Mouse (Mus musculus) kidney, adult 11 months (tissue): ENCODE results near the gene Hist2h4.
"Not testable (repeated sequence)": the region's sequence is repeated elsewhere in the genome, so short reads cannot be mapped to it uniquely, and the experiment has no call there.

ENCODE experiments used
- DNase-seq: peaks from one replicate; pipeline ENCODE4 v3.0.0; 2022

Gene Hist2h4

DNA sequence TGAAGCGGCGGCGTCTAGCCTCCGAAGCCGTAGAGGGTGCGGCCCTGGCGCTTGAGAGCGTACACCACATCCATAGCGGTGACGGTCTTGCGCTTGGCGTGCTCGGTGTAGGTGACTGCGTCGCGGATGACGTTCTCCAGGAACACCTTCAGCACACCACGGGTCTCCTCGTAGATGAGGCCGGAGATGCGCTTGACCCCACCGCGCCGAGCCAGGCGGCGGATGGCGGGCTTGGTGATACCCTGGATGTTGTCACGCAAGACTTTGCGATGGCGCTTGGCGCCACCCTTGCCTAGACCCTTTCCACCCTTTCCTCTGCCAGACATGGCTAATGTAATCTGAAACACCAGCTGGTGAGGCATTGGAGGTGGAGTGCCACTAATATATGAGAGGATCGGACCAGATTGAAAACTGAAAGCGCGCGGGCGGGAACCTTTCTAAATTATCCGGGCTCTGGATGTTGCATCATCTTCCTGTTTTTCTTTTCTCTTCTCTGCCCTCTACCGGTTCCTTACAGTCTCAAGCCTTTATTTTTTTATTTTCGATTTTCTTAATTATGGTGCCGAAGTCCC, at the start of gene Hist2h4:
TSS of gene Hist2h4 (minus strand) at position 333 of the 572 bp plus-strand sequence.
- peak; percentile 97 for DNase-seq

GRCm38 (mm10) chr3:96312341-96313098, 49.4 kb upstream of the Hist2h4 start:
- DNase-seq, result no peak

DNA sequence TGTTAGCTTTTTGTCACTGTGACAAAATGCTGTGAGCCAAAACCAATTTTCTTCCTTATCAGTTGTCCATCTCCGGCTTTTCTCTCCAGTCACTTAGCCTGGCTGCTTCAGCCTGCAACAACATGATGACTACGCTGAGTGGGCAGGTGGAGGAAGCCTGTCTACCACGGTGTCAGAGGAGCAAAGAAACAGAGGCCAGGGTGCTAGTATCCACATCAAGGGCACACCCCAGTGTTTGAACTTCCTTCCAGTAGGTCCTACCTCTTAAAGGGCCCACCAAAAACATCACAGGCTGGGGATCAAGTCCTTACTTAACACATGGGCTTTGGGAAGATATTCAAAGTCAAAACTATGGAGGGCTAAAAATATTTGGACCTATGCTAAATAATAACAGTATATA, 46.3 kb upstream of the Hist2h4 start:
- no peak for DNase-seq

- no peak for DNase-seq
These were observed 43.4 kb upstream of the Hist2h4 start for GRCm38 (mm10) chr3:96306506-96306905.

GRCm38 (mm10) chr3:96302076-96302475, 39.0 kb upstream of the Hist2h4 start:
- DNase-seq, result no peak

GRCm38 (mm10) chr3:96300706-96301529, 37.8 kb upstream of the Hist2h4 start:
- DNase-seq, result no peak

GRCm38 (mm10) chr3:96299562-96299961, 36.5 kb upstream of the Hist2h4 start:
- DNase-seq, result no peak

DNA sequence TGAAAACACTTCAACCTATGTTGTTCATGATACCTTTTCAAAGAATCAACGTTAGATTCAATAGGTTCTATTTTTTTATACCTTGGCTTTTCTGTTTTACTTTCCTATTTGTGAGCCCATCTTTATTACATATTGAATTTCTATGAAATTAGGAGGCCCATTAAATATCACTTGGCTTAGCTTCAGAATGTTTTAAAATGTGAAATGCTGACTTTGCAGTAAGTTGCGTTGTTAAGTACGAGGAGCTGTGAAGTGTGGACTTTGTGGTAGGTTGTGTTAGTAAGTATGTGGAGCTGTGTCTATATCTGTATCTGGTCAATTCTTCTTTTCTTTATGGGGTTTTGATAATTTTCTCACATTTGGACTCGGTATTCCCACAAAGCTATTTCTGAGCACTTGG, 35.2 kb upstream of the Hist2h4 start:
- no peak for DNase-seq

DNA sequence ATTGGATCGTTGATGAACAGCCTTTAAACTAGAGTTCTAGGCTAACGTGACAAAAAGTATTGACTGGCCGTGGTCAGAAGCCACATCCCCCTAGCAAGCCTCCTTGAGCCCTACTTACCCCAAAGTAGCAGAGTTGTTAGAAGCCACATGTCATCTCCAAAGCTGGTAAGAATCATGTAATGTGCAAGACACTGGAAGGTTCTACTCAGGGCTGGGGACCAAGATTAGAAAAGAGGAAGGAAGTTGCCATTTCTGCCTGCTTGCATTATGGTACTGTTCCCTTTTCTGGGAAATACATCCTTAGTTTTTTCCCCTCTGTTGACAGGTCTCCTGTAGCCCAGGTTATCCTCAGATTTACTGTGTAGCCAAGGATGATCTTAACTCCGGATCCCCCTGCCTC, 30.7 kb upstream of the Hist2h4 start, which contains the start of gene Fcgr1:
TSS of gene Fcgr1 (minus strand) at position 183 of the 400 bp plus-strand sequence.
- DNase-seq, result no peak

- DNase-seq, result no peak
These were observed 30.3 kb upstream of the Hist2h4 start for GRCm38 (mm10) chr3:96293368-96293767.

DNA sequence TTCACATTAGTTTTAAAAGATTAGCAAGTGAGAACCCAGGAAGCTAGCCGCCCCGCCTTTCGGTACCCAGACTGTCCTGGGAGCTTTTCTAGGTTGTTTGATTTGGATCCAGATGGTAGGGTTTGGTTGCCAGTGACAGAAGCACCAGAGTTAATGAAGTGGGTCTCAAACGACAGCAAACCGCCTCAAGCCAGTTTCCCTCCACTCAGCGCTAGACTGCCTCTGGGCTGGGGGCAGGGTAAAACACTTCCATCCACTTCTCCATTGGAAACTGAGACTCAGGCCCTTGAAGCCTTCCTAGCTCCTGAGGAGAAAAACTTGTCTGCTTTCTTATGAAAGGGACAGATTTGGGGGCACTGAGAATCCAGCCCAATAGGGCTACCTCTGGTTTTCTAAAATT, 29.5 kb upstream of the Hist2h4 start:
- no peak for DNase-seq

DNA sequence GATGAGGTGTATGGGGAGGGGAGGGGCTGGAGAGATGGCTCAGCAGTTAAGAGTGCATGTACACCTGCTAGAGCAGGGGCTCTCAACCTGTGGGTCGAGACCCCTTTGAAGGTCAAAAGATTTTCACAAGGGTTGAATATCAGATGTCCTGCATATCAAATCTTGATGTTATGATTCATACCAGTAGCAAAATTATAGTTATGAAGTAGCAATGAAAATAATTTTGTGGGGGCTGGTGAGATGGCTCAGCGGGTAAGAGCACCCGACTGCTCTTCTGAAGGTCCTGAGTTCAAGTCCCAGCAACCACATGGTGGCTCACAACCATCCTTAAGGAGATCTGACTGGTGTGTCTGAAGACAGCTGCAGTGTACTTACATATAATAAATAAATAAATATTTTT, 27.6 kb upstream of the Hist2h4 start:
- not testable (repeated sequence) for DNase-seq

GRCm38 (mm10) chr3:96289201-96289600, 26.1 kb upstream of the Hist2h4 start:
- DNase-seq, result no peak

DNA sequence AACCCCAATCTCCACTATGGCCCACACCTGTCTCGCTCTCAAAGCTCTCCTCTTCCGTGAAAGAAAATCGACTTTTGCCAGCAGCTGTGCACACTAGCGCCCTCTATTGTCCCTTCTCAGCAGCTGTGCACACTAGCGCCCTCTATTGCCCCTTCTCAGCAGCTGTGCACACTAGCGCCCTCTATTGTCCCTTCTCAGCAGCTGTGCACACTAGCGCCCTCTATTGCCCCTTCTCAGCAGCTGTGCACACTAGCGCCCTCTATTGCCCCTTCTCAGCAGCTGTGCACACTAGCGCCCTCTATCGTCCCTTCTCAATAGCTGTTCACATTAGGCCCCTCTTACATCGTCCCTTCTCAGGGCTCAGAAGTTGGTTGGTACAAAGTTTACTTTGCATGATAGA, 24.2 kb upstream of the Hist2h4 start:
- not testable (repeated sequence) for DNase-seq

DNA sequence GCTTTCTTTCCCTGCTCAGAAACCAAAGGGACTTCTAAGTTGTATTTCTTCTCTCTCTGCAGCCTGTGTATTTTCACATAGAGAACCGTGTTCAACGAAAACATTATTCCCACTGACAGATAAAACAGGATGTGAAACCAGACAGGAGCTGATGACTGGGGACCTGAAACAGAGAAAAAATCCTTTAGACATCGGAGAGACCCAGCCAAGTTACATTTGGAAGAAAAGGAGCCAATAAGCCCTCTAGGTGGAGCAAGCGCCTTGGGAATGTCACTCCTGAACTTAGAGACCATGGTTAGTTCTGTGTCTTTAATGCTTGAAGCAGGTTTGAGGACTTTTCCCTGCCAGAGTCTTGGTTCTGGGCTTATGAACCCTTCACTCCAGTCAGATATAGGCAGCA, 21.3 kb upstream of the Hist2h4 start:
- DNase-seq, result no peak

DNA sequence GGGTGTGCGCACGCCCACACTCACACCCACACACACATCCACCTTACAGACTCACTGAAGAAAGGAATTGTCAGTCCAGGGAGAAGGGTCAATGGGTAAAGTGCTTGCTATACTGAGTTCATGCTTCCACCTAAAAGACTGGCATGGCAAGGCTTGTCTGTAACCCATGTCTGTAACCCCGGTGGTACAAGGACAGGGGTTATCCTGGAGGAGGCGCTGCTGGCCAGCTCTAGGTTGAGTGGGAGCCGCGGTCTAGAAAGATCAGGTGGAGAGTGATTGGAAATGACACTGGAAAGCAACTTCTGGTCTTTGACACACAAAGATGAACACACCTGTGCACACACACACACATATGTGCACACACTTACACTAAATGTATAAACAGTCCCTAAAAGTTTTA, 17.5 kb upstream of the Hist2h4 start:
- DNase-seq, result no peak

DNA sequence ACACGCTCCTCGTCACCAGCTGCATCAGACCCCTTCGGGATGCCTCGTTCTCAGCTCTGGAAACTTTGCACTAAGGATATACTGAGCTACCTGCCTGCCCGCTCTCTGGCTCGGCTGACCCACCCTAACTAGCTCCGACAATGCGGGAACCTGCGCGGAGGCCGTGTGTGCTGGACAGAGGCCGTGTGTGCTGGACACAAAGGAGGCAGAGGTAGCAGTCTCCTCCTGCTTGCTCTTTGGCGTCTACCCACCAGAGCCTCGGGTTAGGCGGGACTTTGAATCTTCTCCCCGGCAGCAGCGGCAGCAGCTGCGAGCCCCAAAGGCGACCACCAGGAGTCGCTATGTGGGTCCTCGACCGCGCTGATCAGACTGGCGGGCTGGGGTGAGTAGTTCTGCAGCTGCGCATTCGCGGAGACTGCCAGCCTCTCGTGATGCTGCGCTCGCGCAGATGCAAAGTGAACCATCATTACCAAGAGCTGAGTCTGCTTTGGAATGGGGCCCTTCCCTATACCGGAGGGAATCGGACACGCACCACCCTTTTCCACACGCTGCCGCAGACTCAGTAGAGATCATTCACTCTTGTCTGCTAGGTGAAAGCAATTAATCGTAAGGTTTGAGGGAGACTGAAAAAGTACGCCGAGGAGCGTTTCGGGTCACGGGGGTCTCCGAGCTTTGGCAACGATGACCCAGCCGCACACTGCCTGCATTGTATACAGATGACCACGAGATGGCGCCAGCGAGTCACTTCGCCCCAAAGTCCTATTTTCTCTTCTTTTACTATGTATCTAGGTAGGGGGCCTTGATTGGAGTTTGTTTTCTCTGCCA, 14.9 kb upstream of the Hist2h4 start:
- DNase-seq, result peak; percentile 80

GRCm38 (mm10) chr3:96277428-96277799, 14.3 kb upstream of the Hist2h4 start:
- DNase-seq, result no peak

- DNase-seq, result no peak
These were observed 10.7 kb upstream of the Hist2h4 start for GRCm38 (mm10) chr3:96273591-96274465.

DNA sequence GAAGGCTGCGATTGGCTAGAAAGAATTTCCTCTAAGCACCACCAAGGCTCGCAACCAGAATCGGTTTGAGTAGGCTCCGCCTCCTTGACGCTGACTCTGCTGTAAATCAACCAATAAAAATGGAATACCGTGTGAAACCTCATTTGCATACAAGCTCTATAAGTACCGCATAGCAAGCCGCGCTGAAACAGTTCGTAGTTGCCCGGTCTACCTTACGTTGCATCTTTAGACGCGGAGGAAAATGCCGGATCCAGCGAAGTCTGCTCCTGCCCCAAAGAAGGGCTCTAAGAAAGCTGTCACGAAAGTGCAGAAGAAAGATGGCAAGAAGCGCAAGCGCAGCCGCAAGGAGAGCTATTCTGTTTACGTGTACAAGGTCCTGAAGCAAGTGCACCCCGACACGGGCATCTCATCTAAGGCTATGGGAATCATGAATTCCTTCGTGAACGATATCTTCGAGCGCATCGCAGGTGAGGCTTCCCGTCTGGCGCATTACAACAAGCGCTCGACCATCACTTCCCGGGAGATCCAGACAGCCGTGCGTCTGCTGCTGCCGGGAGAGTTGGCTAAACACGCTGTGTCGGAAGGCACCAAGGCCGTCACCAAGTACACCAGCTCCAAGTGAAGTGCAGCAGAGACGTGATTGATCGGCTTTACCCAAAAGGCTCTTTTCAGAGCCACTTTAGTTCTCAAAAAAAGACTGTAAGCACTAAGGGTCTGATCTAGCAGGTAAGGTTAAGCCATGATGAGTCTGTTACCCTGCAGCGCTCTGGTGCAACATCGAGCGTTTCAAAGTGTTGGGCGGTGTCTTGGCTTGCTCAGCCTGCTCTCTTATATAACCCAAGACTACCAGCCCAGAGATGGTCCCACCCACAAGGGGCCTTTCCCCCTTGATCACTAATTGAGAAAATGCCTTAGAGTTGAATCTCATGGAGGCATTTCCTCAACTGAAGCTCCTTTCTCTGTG, 6.7 kb upstream of the Hist2h4 start, which contains the start of gene Hist2h2bb:
TSS of gene Hist2h2bb (plus strand) at position 242 of the 964 bp plus-strand sequence.
- DNase-seq, result peak; percentile 96
